9 mouse cellular contexts compared by ENCODE assay signal in the genomic region with DNA sequence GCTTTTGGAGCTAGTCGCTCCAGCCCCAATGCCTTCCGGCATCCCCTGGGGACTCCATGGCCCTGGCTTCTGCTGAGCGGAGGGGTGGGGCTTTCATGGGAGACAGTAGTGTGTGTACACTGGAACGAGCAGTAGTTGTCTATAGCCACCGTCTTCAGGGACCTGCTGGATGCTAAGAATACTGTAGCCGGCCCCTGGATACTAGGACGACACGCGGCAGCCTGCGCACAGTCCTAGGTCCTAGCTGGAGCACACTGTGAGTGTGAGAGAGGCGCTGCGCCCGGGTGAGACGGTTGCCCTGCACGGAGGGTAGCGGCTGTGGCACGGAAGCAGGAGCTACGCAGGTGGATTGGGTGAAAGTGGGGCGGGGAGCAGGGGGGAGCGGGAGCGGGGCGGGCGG. TPM values are rescaled to one million over a fixed set of nuclear protein-coding genes. Genes with fewer than 3 reads are reported as not detected.
A peak's percentile ranks its signal among the peaks of the same experiment; 100 is the strongest.
DNase-seq lines count a peak whose midpoint lies in the region; ATAC-seq and TF ChIP-seq lines count a peak whose summit lies in the region.
"Had no signal": no experiment of that assay in that cellular context is flagged by ENCODE, and none has a peak within 500 bp of the region (broad histone marks: within the 10 kb centered on the region; RNA-seq: fewer than 3 reads in every experiment).

Gene Tmc5 (plus strand): TSS at position 97 of the 400 bp plus-strand sequence.

- peak within 1 kb of the TSS; percentile 63 for H3K4me2 ChIP-seq in heart, embryonic 13.5 days
- H3K4me2 ChIP-seq in embryonic facial prominence, embryonic 15.5 days (replicated peaks) = peak within 1 kb of the TSS; percentile 30
- peak within 1 kb of the TSS; percentile 34; the same call in 1 of the 2 replicates for H3K4me2 ChIP-seq in limb, embryonic 11.5 days (ENCODE audit: low read depth, severe bottlenecking)

- no peak for DNase-seq in heart, postnatal 25 days (ENCODE audit: low spot score)
- no peak for DNase-seq in limb, embryonic 11.5 days (ENCODE audit: low spot score)
- no peak for DNase-seq in gastrocnemius, adult 18-20 months (ENCODE audit: low spot score)
- DNase-seq in cerebellum, postnatal 10 days = no peak

- peaks cover 95% of the 10 kb centered on the region for H3K27me3 ChIP-seq in heart, embryonic 13.5 days (replicated peaks)
- H3K27me3 ChIP-seq in embryonic facial prominence, embryonic 15.5 days = peaks cover 26% of the 10 kb centered on the region
- H3K27me3 ChIP-seq in limb, embryonic 11.5 days (ENCODE audit: control insufficient read depth, insufficient read depth, low read length) = peaks cover 15% of the 10 kb centered on the region
- no peaks in the 10 kb centered on the region for H3K27me3 ChIP-seq in small intestine, adult 2 months (ENCODE audit: control insufficient read depth, insufficient read depth, low read length)

- no peak within 1 kb of the TSS for H3K27ac ChIP-seq in heart, embryonic 13.5 days (replicated peaks)
- no peak within 1 kb of the TSS for H3K27ac ChIP-seq in embryonic facial prominence, embryonic 15.5 days (replicated peaks)
- H3K27ac ChIP-seq in limb, embryonic 11.5 days (replicated peaks; ENCODE audit: low read depth, low read length) = no peak within 1 kb of the TSS
- no peak within 1 kb of the TSS for H3K27ac ChIP-seq in small intestine, adult 2 months (ENCODE audit: insufficient read depth, low read depth, low read length)

- no peak for ATAC-seq in heart, embryonic 13.5 days (ENCODE audit: extremely low read depth, insufficient number of reproducible peaks, low FRiP score, low TSS enrichment)
- ATAC-seq in embryonic facial prominence, embryonic 15.5 days (ENCODE audit: insufficient number of reproducible peaks, low FRiP score, low TSS enrichment, low read depth) = no peak
- no peak for ATAC-seq in limb, embryonic 11.5 days (ENCODE audit: insufficient number of reproducible peaks, low FRiP score, low TSS enrichment, low read depth)
- ATAC-seq in cerebellum, adult (ENCODE audit: insufficient number of reproducible peaks, low FRiP score, low TSS enrichment) = no peak

- TF ChIP-seq CTCF in small intestine, adult 2 months (IDR thresholded peaks at IDR 0.05; ENCODE audit: extremely low read depth, insufficient read length, insufficient replicate concordance, low read depth, low read length) = no peak

- H3K36me3 ChIP-seq in heart, embryonic 13.5 days = no peaks in the 10 kb centered on the region
- no peaks in the 10 kb centered on the region for H3K36me3 ChIP-seq in embryonic facial prominence, embryonic 15.5 days
- no peaks in the 10 kb centered on the region for H3K36me3 ChIP-seq in limb, embryonic 11.5 days (ENCODE audit: control insufficient read depth, insufficient read depth, low read length)
- H3K36me3 ChIP-seq in small intestine, adult 2 months (ENCODE audit: control insufficient read depth, insufficient read depth, low read length) = no peaks in the 10 kb centered on the region

- peaks cover 23% of the 10 kb centered on the region for H3K4me1 ChIP-seq in heart, embryonic 13.5 days
- H3K4me1 ChIP-seq in embryonic facial prominence, embryonic 15.5 days = peaks cover 42% of the 10 kb centered on the region
- H3K4me1 ChIP-seq in limb, embryonic 11.5 days (ENCODE audit: control insufficient read depth, insufficient read depth, low read length) = peaks cover 14% of the 10 kb centered on the region
- peaks cover 17% of the 10 kb centered on the region; the same call in 1 of the 2 replicates for H3K4me1 ChIP-seq in small intestine, adult 2 months (ENCODE audit: control insufficient read depth, insufficient read depth, insufficient read length, low read length)

- intact Hi-C loops in heart, postnatal 25 days (cut with DNase I) = loop anchor here (10.0 kb wide), 1 partner anchor 398 kb away; the partner anchor contains the start of gene Gprc5b

- H3K4me3 ChIP-seq in heart, embryonic 13.5 days = peak within 1 kb of the TSS; percentile 35
- H3K4me3 ChIP-seq in embryonic facial prominence, embryonic 15.5 days (replicated peaks) = peak within 1 kb of the TSS; percentile 29
- H3K4me3 ChIP-seq in limb, embryonic 11.5 days (ENCODE audit: low read depth, low read length) = peak within 1 kb of the TSS; percentile 16
- H3K4me3 ChIP-seq in small intestine, adult 2 months (ENCODE audit: low read depth, low read length) = peak within 1 kb of the TSS; percentile 49

- peak within 1 kb of the TSS; percentile 40; the same call in 1 of the 2 replicates for H3K9ac ChIP-seq in heart, embryonic 13.5 days
- no peak within 1 kb of the TSS for H3K9ac ChIP-seq in embryonic facial prominence, embryonic 15.5 days
- H3K9ac ChIP-seq in limb, embryonic 11.5 days (ENCODE audit: low read length) = no peak within 1 kb of the TSS

- TF ChIP-seq POLR2A in small intestine, adult 2 months (IDR thresholded peaks at IDR 0.05; ENCODE audit: low read depth, low read length) = no peak

- H3K9me3 ChIP-seq in heart, embryonic 13.5 days = no peaks in the 10 kb centered on the region
- H3K9me3 ChIP-seq in embryonic facial prominence, embryonic 15.5 days (replicated peaks) = no peaks in the 10 kb centered on the region
- H3K9me3 ChIP-seq in limb, embryonic 11.5 days (ENCODE audit: control insufficient read depth, low read length) = no peaks in the 10 kb centered on the region

- WGBS in heart, embryonic 13.5 days = 7% methylated on average over 21 of the region's 23 CpGs
- 5% methylated on average over 23 of the region's 23 CpGs for WGBS in embryonic facial prominence, embryonic 15.5 days
- 6% methylated on average over 23 of the region's 23 CpGs for WGBS in limb, embryonic 11.5 days
- WGBS in small intestine, adult 2 months = 10% methylated on average over 23 of the region's 23 CpGs

RNA-seq across cellular contexts. Expression of gene Tmc5, which starts in this region (rescaled TPM):
- 0.04 TPM in 1 of 2 replicates, not detected in the other for polyA plus RNA-seq in heart, embryonic 13.5 days (2015; fragmentation: Nextera tagmentation; extraction: Ambion mirVana)
- under 1 TPM; 0.14 to 0.26 TPM for total RNA-seq in heart, postnatal 25 days (2021)
- 0.46 and 0.55 TPM in 2 replicates for polyA plus RNA-seq in embryonic facial prominence, embryonic 15.5 days (2015; fragmentation: Nextera tagmentation; extraction: Ambion mirVana)
- not detected in 2 replicates for polyA plus RNA-seq in limb, embryonic 11.5 days (2014; fragmentation: Nextera tagmentation; extraction: Ambion mirVana)
- 19.6 and 26.4 TPM in 2 replicates for polyA plus RNA-seq in small intestine, adult 2 months (2012; rRNA removed)
- total RNA-seq in gastrocnemius, adult 18-20 months (2021) = not detected
- total RNA-seq: MEL had no signal

Comparison
In these comparisons a context has a peak if more than half of its experiments do, and no peak if none do; other contexts are left out.
1. RNA of gene Tmc5 (polyA plus RNA-seq): 19.6 to 26.4 TPM in small intestine, adult 2 months; 0.46 to 0.55 TPM in embryonic facial prominence, embryonic 15.5 days, 0.04 TPM in heart, embryonic 13.5 days and not detected in limb, embryonic 11.5 days; every median in the first group is over 10 times any median in the second.
2. Peak in every context shown above with its lines, with median percentiles within 50 percentile points of each other: H3K4me2 ChIP-seq and H3K4me3 ChIP-seq.